Mouse (Mus musculus) left cerebral cortex, postnatal 14 days (tissue): ENCODE data around the gene Pced1b. TPM values are rescaled to one million over a fixed set of nuclear protein-coding genes. Genes with fewer than 3 reads are reported as not detected.
A peak's percentile ranks its signal among the peaks of the same experiment; 100 is the strongest.

ENCODE experiments used
- DNase-seq, 2 experiments: peaks; one replicate each; pipeline ENCODE4 v3.0.0; 2021 to 2022; ENCODE audit warnings: low spot score in 2 of 2, mixed read lengths in 1 of 2
- intact Hi-C: fragments of 180-260 bp; cut with DNase I; formaldehyde crosslinking; loops from one replicate; pipeline ENCODE4 v1.15.1; 2025
- total RNA-seq, 2 experiments: library from RNA; stranded (reverse); gene quantifications; 2 replicates each; pipeline ENCODE4 v1.2.3; 2021

Gene Pced1b
- total RNA-seq, 2 experiments from 2014 or later: 5.9 to 6.1 TPM

- intact Hi-C loops: no loop called here
- no peak for DNase-seq
These were observed 75.9 kb downstream of the Pced1b start for GRCm38 (mm10) chr15:97322821-97323220.

DNA sequence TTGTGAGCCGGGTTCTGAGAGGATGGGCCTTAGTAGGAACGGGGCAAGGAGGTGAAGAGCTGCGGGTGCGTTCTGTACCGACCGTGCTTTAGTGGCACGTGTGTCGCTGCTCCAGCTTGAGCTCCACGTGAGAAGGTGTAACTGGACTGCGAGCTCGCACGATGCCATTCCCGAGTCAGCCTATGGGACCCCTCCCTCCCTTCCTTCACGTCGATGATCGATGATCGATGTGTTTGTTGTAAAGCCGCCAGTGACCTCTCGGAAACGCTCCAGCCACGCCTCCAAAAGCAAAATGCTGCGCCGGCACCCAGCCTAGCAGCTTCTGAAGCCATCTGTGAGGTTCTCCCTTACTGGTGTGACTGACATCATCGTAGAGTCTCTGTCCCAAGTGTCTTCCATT lies 76.6 kb downstream of the Pced1b start:
- no peak for DNase-seq
- intact Hi-C loops: no loop called here

DNA sequence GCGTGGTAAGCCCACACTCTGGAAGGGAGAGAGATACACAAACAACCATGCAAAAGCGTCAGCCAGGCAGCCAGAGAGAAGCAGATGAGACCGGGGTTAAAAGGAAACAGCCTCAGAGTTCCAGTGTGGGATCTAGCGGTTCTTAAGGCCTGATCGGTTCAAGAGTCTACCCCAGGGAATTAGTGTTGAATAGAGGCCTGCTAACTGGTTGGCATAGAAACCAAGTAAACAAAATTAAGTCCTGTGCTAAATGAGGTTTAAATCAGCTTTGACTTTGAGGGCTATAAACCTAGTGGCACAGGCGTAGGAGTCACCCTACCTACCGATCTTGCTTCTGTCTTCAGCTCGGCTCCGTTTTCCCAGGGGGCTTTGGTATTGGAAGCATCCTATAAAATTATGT lies 77.4 kb downstream of the Pced1b start:
- intact Hi-C loops: no loop called here
- no peak for DNase-seq

- intact Hi-C loops: no loop called here
- DNase-seq: no peak
These were observed 80.7 kb downstream of the Pced1b start for GRCm38 (mm10) chr15:97327500-97328081.

- no peak for DNase-seq
- intact Hi-C loops: no loop called here
These were observed 85.7 kb downstream of the Pced1b start for GRCm38 (mm10) chr15:97332582-97332981.

GRCm38 (mm10) chr15:97337636-97338352 lies 90.9 kb downstream of the Pced1b start:
- intact Hi-C loops: no loop called here
- no peak for DNase-seq

GRCm38 (mm10) chr15:97338377-97339060 lies 91.6 kb downstream of the Pced1b start:
- intact Hi-C loops: no loop called here
- no peak for DNase-seq

GRCm38 (mm10) chr15:97342336-97342735 lies 95.4 kb downstream of the Pced1b start:
- no peak for DNase-seq
- intact Hi-C loops: no loop called here

GRCm38 (mm10) chr15:97342945-97343344 lies 96.0 kb downstream of the Pced1b start:
- DNase-seq: no peak
- intact Hi-C loops: no loop called here

DNA sequence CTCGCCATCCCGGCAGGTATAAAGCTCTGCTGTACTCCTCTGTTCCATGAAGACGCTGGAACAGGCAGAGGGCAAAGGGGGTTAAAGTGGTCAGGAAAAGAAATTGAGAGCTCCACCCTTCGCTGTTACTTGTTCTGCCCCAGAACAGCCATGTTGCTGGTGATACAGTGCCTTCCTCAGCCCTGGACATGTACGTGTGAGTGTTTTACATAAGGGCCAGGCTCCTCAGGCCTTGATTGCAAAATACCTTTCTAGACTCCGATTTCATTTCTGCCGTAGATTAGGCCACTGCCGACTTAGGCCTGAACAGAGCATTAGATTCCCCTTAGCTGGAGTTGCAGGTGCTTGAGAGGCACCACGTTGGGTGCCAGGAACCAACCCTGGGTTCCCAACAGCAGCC lies 97.0 kb downstream of the Pced1b start:
- intact Hi-C loops: no loop called here
- no peak for DNase-seq

GRCm38 (mm10) chr15:97345110-97345509 lies 98.2 kb downstream of the Pced1b start:
- DNase-seq: no peak
- intact Hi-C loops: no loop called here

- intact Hi-C loops: no loop called here
- no peak for DNase-seq
These were observed 99.0 kb downstream of the Pced1b start for GRCm38 (mm10) chr15:97345917-97346316.

DNA sequence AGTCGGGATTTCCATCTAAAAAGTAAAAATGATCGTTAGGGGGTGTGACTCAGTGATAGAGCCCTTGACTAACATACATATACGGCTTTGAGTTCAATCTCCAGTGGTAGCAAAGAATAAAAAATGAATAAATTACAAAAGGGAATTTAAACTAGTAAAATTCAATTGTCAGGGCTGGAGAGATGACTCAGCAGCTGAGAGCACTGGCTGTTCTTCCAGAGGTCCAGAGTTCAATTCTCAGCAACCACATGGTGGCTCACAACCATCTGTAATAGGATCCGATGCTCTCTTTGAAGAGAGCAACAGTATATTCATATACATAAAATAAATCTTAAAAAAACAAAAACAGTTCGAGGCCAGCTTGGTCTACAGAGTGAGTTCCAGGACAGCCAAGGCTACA lies 99.5 kb downstream of the Pced1b start:
- DNase-seq: no peak
- intact Hi-C loops: no loop called here

DNA sequence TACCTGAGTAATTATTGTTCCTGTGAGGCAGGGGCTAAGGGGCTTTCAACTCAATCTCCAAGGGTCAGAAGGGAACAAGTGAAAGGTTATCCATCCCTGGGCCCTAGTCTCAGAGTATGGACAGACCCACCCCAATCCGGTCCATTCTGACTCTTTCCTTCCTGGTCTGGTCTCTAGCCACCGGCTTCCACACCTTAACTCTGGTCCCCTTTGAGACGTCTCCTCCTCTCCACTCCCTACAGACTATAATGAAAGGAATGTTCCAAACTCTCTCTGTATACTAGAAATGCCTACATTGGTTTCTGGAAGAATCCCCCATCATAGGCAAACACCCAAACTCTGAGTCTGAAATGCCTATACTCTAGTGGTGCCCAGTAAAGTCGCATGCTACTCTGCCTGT lies 100.0 kb downstream of the Pced1b start:
- intact Hi-C loops: no loop called here
- no peak for DNase-seq

DNA sequence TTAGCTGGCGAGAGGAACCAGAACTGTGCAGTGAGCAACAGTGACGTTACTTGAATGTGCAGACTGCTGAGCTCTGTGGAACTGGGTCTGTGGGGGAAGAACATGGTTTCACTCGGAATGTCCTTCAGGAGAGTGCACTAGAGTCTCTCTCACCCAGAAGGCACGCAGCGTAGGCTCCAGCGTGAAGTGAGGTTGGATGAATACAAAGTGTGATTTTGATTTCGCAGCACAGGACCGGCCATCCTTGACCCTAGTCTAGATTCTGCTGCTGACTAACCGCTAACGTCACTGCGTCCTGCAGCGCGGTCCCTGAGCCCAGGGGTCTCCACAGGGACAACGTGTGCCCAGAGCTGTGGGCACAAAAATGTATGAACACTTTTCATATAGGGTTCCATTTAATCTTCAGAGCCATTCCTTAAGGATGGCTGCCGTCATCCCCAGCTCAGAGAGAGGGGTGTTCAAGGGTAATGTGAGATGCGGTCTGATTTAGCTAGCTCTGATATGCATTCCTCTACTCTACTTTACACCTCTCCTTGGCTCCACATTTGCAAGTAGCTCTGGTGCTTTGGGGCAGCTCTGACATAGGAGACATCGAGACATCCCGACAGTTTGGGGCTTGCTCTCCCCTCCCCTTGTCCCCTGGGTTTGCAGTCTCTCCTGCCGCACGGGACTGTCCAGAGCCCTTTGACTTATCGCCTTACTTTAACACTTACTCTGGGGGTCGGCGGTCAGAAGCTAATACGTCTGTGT lies 101.8 kb downstream of the Pced1b start:
- intact Hi-C loops: no loop called here
- no peak for DNase-seq

- DNase-seq: no peak
- intact Hi-C loops: no loop called here
These were observed 103.6 kb downstream of the Pced1b start for GRCm38 (mm10) chr15:97350528-97350927.

DNA sequence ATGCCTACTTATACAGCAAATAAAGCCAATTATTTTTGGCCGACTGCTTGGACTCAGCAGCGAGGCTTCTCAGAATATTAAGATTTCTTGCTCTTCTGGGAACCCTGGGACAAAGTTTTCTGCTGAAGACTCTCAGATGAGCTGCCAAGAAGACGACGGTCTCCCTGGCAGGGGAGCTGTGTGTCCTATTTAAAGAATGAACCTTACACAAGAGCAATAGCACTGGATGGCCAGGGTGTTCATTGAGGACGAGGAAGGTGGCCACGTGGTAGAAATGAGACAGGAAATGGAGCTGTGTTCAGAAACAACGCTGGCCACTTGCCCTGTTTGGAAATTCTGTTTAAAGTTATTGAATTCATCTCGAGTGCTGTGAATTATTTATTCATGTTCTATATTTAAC lies 104.1 kb downstream of the Pced1b start:
- peak; percentile 34 to 38 for DNase-seq
- intact Hi-C loops: no loop called here

DNA sequence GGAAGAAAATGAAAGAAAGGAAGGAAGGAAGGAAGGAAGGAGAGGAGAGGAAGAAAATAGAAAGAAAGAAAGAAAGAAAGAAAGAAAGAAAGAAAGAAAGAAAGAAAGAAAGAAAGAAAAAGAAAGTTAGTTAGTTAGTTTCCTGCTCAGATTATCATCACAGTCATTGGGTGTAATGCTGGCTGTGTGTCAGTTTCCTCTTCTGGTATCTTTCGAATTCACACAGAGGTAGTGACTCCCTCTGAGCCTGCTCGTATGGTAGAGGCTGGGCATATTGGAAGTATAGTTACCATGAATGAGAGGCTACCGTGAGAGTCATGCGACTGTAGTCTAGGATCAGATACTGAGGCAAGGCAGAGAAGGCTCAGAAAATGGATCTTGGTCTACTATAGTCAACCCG lies 104.8 kb downstream of the Pced1b start:
- no peak for DNase-seq
- intact Hi-C loops: no loop called here

- DNase-seq: no peak
- intact Hi-C loops: no loop called here
These were observed 108.9 kb downstream of the Pced1b start for GRCm38 (mm10) chr15:97355676-97356303.

DNA sequence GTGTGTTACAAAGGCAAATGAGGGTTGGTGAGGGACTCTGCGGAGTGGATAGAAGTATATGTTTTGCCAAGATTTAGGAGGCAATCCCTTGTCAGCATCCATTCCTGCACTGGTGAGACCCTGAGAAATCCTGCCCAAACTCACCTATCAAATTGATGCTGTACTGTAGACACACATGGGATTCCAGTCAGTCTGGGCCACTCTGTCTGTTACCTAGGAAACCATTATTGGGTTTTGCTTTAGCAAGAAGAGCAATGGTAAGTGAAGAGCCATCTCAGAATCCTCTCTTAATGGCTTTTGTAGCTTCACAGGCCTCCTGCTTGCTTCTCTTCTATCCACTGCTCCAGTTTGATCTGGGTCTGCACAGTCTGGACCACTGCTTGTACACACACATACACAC lies 110.1 kb downstream of the Pced1b start:
- no peak for DNase-seq
- intact Hi-C loops: no loop called here
